Mouse (Mus musculus): Measurements from ENCODE around the gene Rbm45. TPM values are rescaled to one million over a fixed set of nuclear protein-coding genes. Genes with fewer than 3 reads are reported as not detected.

The Rbm45 gene
- polyA plus RNA-seq, 1 experiment from 2014 or later: 7.9 TPM

- under 1% methylated on average over 71 of the region's 89 CpGs for WGBS (ENCODE audit: insufficient replicate concordance)
- H3K27ac ChIP-seq: no peak within 1 kb of the TSS
- H3K4me2 ChIP-seq: peak within 1 kb of the TSS; percentile 75
- no peaks in the 10 kb centered on the region for H3K36me3 ChIP-seq
- H3K27me3 ChIP-seq (replicated peaks): peaks cover 72% of the 10 kb centered on the region
- peak within 1 kb of the TSS; percentile 62 for H3K4me3 ChIP-seq
- H3K4me1 ChIP-seq: 0 out of 2 replicates have a peak, but pooled peaks cover 13% of the 10 kb centered on the region
- peak; percentile 73 for ATAC-seq
- peak within 1 kb of the TSS; percentile 60 for H3K9ac ChIP-seq
- no peaks in the 10 kb centered on the region for H3K9me3 ChIP-seq (replicated peaks)
Observed at GRCm38 (mm10) chr2:76406151-76406936, 36.6 kb downstream of the Rbm45 start, which contains the start of gene Osbpl6. Osbpl6 (plus strand) TSS chr2:76406508.

GRCm38 (mm10) chr2:76406937-76407441 is 37.2 kb downstream of the Rbm45 start:
- no peaks in the 10 kb centered on the region for H3K36me3 ChIP-seq
- peak overlapping the region; percentile 62 for H3K4me3 ChIP-seq
- peak overlapping the region; percentile 60 for H3K9ac ChIP-seq
- H3K27ac ChIP-seq: no peak overlapping the region
- under 1% methylated on average over 49 of the region's 49 CpGs for WGBS (ENCODE audit: insufficient replicate concordance)
- H3K9me3 ChIP-seq (replicated peaks): no peaks in the 10 kb centered on the region
- peak overlapping the region; percentile 75 for H3K4me2 ChIP-seq
- ATAC-seq: peak; percentile 50; the same call in 1 of the 2 replicates
- H3K4me1 ChIP-seq: 0 out of 2 replicates have a peak, but pooled peaks cover 13% of the 10 kb centered on the region
- peaks cover 72% of the 10 kb centered on the region for H3K27me3 ChIP-seq (replicated peaks)

- peaks cover 52% of the 10 kb centered on the region for H3K27me3 ChIP-seq (replicated peaks)
- WGBS (ENCODE audit: insufficient replicate concordance): 32% methylated on average over 1 of the region's 1 CpGs
- no peak for ATAC-seq
- H3K36me3 ChIP-seq: no peaks in the 10 kb centered on the region
- H3K4me2 ChIP-seq: no peak overlapping the region
- no peak overlapping the region for H3K9ac ChIP-seq
- H3K27ac ChIP-seq: no peak overlapping the region
- H3K4me1 ChIP-seq: 0 out of 2 replicates have a peak, but pooled peaks cover 13% of the 10 kb centered on the region
- H3K9me3 ChIP-seq (replicated peaks): no peaks in the 10 kb centered on the region
- no peak overlapping the region for H3K4me3 ChIP-seq
Observed at GRCm38 (mm10) chr2:76409526-76409925, 39.7 kb downstream of the Rbm45 start.

- Histone ChIP-seq H3K27me3 (replicated peaks) (peaks cover 47% of the 10 kb centered on the region), H3K4me3 (no peak overlapping the region), H3K27ac (no peak overlapping the region), H3K4me1 (0 out of 2 replicates have a peak, but pooled peaks cover 13% of the 10 kb centered on the region), H3K9ac (no peak overlapping the region), H3K9me3 (replicated peaks) (no peaks in the 10 kb centered on the region), H3K36me3 (no peaks in the 10 kb centered on the region), H3K4me2 (no peak overlapping the region)
- WGBS (ENCODE audit: insufficient replicate concordance): 58% methylated on average over 2 of the region's 2 CpGs
- no peak for ATAC-seq
Observed at GRCm38 (mm10) chr2:76409986-76410385, 40.2 kb downstream of the Rbm45 start.

- no peak for ATAC-seq
- Histone ChIP-seq H3K9me3 (replicated peaks) (no peaks in the 10 kb centered on the region), H3K4me2 (no peak overlapping the region), H3K27me3 (replicated peaks) (peaks cover 19% of the 10 kb centered on the region), H3K36me3 (no peaks in the 10 kb centered on the region), H3K4me3 (no peak overlapping the region), H3K9ac (no peak overlapping the region), H3K4me1 (no peaks in the 10 kb centered on the region), H3K27ac (no peak overlapping the region)
- WGBS (ENCODE audit: insufficient replicate concordance): 46% methylated on average over 2 of the region's 2 CpGs
Observed at GRCm38 (mm10) chr2:76412924-76413323, 43.1 kb downstream of the Rbm45 start.

- WGBS (ENCODE audit: insufficient replicate concordance): 82% methylated on average over 14 of the region's 14 CpGs
- no peak overlapping the region for H3K4me2 ChIP-seq
- no peak for ATAC-seq
Observed at GRCm38 (mm10) chr2:76417446-76418141, 47.8 kb downstream of the Rbm45 start.

GRCm38 (mm10) chr2:76418142-76418518 is 48.3 kb downstream of the Rbm45 start:
- 72% methylated on average over 3 of the region's 3 CpGs for WGBS (ENCODE audit: insufficient replicate concordance)
- Histone ChIP-seq H3K4me1 (no peaks in the 10 kb centered on the region), H3K9me3 (replicated peaks) (no peaks in the 10 kb centered on the region), H3K4me3 (no peak overlapping the region), H3K27ac (no peak overlapping the region), H3K9ac (no peak overlapping the region), H3K36me3 (no peaks in the 10 kb centered on the region), H3K4me2 (no peak overlapping the region), H3K27me3 (replicated peaks) (no peaks in the 10 kb centered on the region)
- no peak for ATAC-seq

More at GRCm38 (mm10) chr2:76417446-76418141, 47.8 kb downstream of the Rbm45 start:
- H3K9ac ChIP-seq: no peak overlapping the region
- no peaks in the 10 kb centered on the region for H3K36me3 ChIP-seq
- no peak overlapping the region for H3K27ac ChIP-seq
- no peaks in the 10 kb centered on the region for H3K9me3 ChIP-seq (replicated peaks)
- H3K27me3 ChIP-seq (replicated peaks): no peaks in the 10 kb centered on the region
- H3K4me1 ChIP-seq: no peaks in the 10 kb centered on the region
- no peak overlapping the region for H3K4me3 ChIP-seq

- H3K9me3 ChIP-seq (replicated peaks): no peaks in the 10 kb centered on the region
- H3K4me1 ChIP-seq: no peaks in the 10 kb centered on the region
- no peak overlapping the region for H3K27ac ChIP-seq
- WGBS (ENCODE audit: insufficient replicate concordance): 66% methylated on average over 6 of the region's 6 CpGs
- H3K4me3 ChIP-seq: no peak overlapping the region
- no peak overlapping the region for H3K9ac ChIP-seq
- ATAC-seq: no peak
- no peaks in the 10 kb centered on the region for H3K36me3 ChIP-seq
- H3K4me2 ChIP-seq: no peak overlapping the region
- no peaks in the 10 kb centered on the region for H3K27me3 ChIP-seq (replicated peaks)
Observed at GRCm38 (mm10) chr2:76421411-76421924, 51.7 kb downstream of the Rbm45 start.

GRCm38 (mm10) chr2:76426816-76427215 is 57.0 kb downstream of the Rbm45 start:
- no peak overlapping the region for H3K9ac ChIP-seq
- H3K36me3 ChIP-seq: no peaks in the 10 kb centered on the region
- WGBS (ENCODE audit: insufficient replicate concordance): 48% methylated on average over 3 of the region's 3 CpGs
- no peak for ATAC-seq
- no peak overlapping the region for H3K4me3 ChIP-seq
- H3K27me3 ChIP-seq (replicated peaks): no peaks in the 10 kb centered on the region
- no peaks in the 10 kb centered on the region for H3K4me1 ChIP-seq
- H3K4me2 ChIP-seq: no peak overlapping the region
- no peak overlapping the region for H3K27ac ChIP-seq
- no peaks in the 10 kb centered on the region for H3K9me3 ChIP-seq (replicated peaks)

- ATAC-seq: no peak
- H3K9ac ChIP-seq: no peak overlapping the region
- no peaks in the 10 kb centered on the region for H3K4me1 ChIP-seq
- H3K36me3 ChIP-seq: no peaks in the 10 kb centered on the region
- H3K4me3 ChIP-seq: no peak overlapping the region
- H3K9me3 ChIP-seq (replicated peaks): no peaks in the 10 kb centered on the region
- 66% methylated on average over 3 of the region's 3 CpGs for WGBS (ENCODE audit: insufficient replicate concordance)
- no peak overlapping the region for H3K27ac ChIP-seq
- H3K27me3 ChIP-seq (replicated peaks): no peaks in the 10 kb centered on the region
- no peak overlapping the region for H3K4me2 ChIP-seq
Observed at GRCm38 (mm10) chr2:76429318-76429717, 59.5 kb downstream of the Rbm45 start.

GRCm38 (mm10) chr2:76429855-76430254 is 60.1 kb downstream of the Rbm45 start:
- Histone ChIP-seq H3K4me3 (no peak overlapping the region), H3K27me3 (replicated peaks) (no peaks in the 10 kb centered on the region), H3K9ac (no peak overlapping the region), H3K36me3 (no peaks in the 10 kb centered on the region), H3K4me2 (no peak overlapping the region), H3K4me1 (no peaks in the 10 kb centered on the region), H3K9me3 (replicated peaks) (no peaks in the 10 kb centered on the region), H3K27ac (no peak overlapping the region)
- no peak for ATAC-seq
- WGBS (ENCODE audit: insufficient replicate concordance): 69% methylated on average over 5 of the region's 5 CpGs

- 64% methylated on average over 3 of the region's 3 CpGs for WGBS (ENCODE audit: insufficient replicate concordance)
- H3K9me3 ChIP-seq (replicated peaks): no peaks in the 10 kb centered on the region
Observed at GRCm38 (mm10) chr2:76430539-76430938, 60.8 kb downstream of the Rbm45 start.

More at GRCm38 (mm10) chr2:76430539-76430938, 60.8 kb downstream of the Rbm45 start:
- H3K4me3 ChIP-seq: no peak overlapping the region
- no peak for ATAC-seq
- no peak overlapping the region for H3K27ac ChIP-seq
- no peaks in the 10 kb centered on the region for H3K36me3 ChIP-seq
- no peak overlapping the region for H3K4me2 ChIP-seq
- no peaks in the 10 kb centered on the region for H3K4me1 ChIP-seq
- no peaks in the 10 kb centered on the region for H3K27me3 ChIP-seq (replicated peaks)
- H3K9ac ChIP-seq: no peak overlapping the region

Data from liver, embryonic 12.5 days (tissue).